Mouse (Mus musculus): ENCODE results near the gene Oard1. TPM values are rescaled to one million over a fixed set of nuclear protein-coding genes. Genes with fewer than 3 reads are reported as not detected.

The Oard1 gene
- total and polyA plus RNA-seq, 3 experiments: 30.6 to 59.4 (median 32.6) TPM

- Histone ChIP-seq H3K27me3 (replicated peaks) (no peaks in the 10 kb centered on the region), H3K36me3 (replicated peaks in 1 of 2; ENCODE audit: control insufficient read depth in 1 of 2, insufficient read depth in 1 of 2, low read length in 1 of 2) (peaks cover 0 to 3% of the 10 kb centered on the region in 2 experiments), H3K4me1 (ENCODE audit: control insufficient read depth in 1 of 2, insufficient read depth in 2 of 2) (peaks cover 0 to 38% of the 10 kb centered on the region in 2 experiments; a peak in 3 of 4 replicates), H3K4me3 (replicated peaks in 1 of 3; ENCODE audit: low read depth in 2 of 3, low read length in 2 of 3, poor library complexity in 1 of 3) (no peak overlapping the region), H3K27ac (ENCODE audit: insufficient read depth, low read depth) (no peak overlapping the region), H3K4me2 (ENCODE audit: insufficient read depth, low read depth, poor library complexity, severe bottlenecking) (no peak overlapping the region), H3K9me3 (replicated peaks; ENCODE audit: low read length) (no peaks in the 10 kb centered on the region), H3K9ac (ENCODE audit: insufficient read depth, low read depth) (no peak overlapping the region), H3K79me2 (replicated peaks; ENCODE audit: control insufficient read depth, extremely low read depth, insufficient read depth, poor library complexity, severe bottlenecking) (no peaks in the 10 kb centered on the region)
- dilution Hi-C loops (cut with MboI; ENCODE audit: extremely low pct_ligation_motif_present, extremely low pct_unique_long_range_greater_than_20kb, low sequenced_read_pairs) (no loop called here), in situ Hi-C loops (cut with MboI; ENCODE audit: low pct_ligation_motif_present, low pct_unique_long_range_greater_than_20kb, low sequenced_read_pairs) (no loop called here)
- no peak for TF ChIP-seq USF1 (IDR thresholded peaks at IDR 0.05; ENCODE audit: low read depth, low read length)
- TF ChIP-seq ZNF384 (IDR thresholded peaks at IDR 0.05; ENCODE audit: low read depth, low read length): peak; percentile 62
- no peak for DNase-seq (ENCODE audit: extremely low read depth)
Observed at GRCm38 (mm10) chr17:48427852-48428530, 18.2 kb downstream of the Oard1 start.

GRCm38 (mm10) chr17:48430394-48430793, 20.6 kb downstream of the Oard1 start:
- H3K4me1 ChIP-seq (ENCODE audit: control insufficient read depth in 1 of 2, insufficient read depth in 2 of 2): peaks cover 0 to 34% of the 10 kb centered on the region in 2 experiments; a peak in 2 of 4 replicates
- DNase-seq (ENCODE audit: extremely low read depth): no peak
- dilution Hi-C loops (cut with MboI; ENCODE audit: extremely low pct_ligation_motif_present, extremely low pct_unique_long_range_greater_than_20kb, low sequenced_read_pairs) (no loop called here), in situ Hi-C loops (cut with MboI; ENCODE audit: low pct_ligation_motif_present, low pct_unique_long_range_greater_than_20kb, low sequenced_read_pairs) (no loop called here)
- no peaks in the 10 kb centered on the region for H3K9me3 ChIP-seq (replicated peaks; ENCODE audit: low read length)
- TF ChIP-seq MAZ (IDR thresholded peaks at IDR 0.05; ENCODE audit: low read depth, low read length) (no peak), RAD21 (IDR thresholded peaks at IDR 0.05; ENCODE audit: low read depth, low read length) (no peak), UBTF (IDR thresholded peaks at IDR 0.05; ENCODE audit: low read depth, low read length) (no peak), GABPA (IDR thresholded peaks at IDR 0.05; ENCODE audit: insufficient replicate concordance, low read depth, low read length) (no peak), POLR2AphosphoS2 (IDR thresholded peaks at IDR 0.05; ENCODE audit: low read depth, low read length) (no peak), BHLHE40 (IDR thresholded peaks at IDR 0.05; ENCODE audit: low read depth, low read length) (no peak), MXI1 (IDR thresholded peaks at IDR 0.05; ENCODE audit: low read depth, low read length) (no peak), KAT2A (IDR thresholded peaks at IDR 0.05; ENCODE audit: insufficient replicate concordance, low read length) (no peak), MAX (IDR thresholded peaks at IDR 0.05; ENCODE audit: low read length) (no peak), ELF1 (IDR thresholded peaks at IDR 0.05; ENCODE audit: low read depth, low read length) (no peak), CHD1 (IDR thresholded peaks at IDR 0.05; ENCODE audit: low read depth, low read length) (no peak), MAFK (IDR thresholded peaks at IDR 0.05; ENCODE audit: insufficient replicate concordance, low read length) (no peak), MEF2A (IDR thresholded peaks at IDR 0.05; ENCODE audit: borderline replicate concordance, low read depth, low read length) (no peak), TCF12 (IDR thresholded peaks at IDR 0.05; ENCODE audit: low read depth, low read length) (no peak), CHD2 (IDR thresholded peaks at IDR 0.05; ENCODE audit: low read length) (no peak), HCFC1 (IDR thresholded peaks at IDR 0.05; ENCODE audit: low read depth, low read length) (no peak)
- no peaks in the 10 kb centered on the region for H3K27me3 ChIP-seq (replicated peaks)
- no peak overlapping the region for H3K9ac ChIP-seq (ENCODE audit: insufficient read depth, low read depth)
- no peak overlapping the region for H3K4me2 ChIP-seq (ENCODE audit: insufficient read depth, low read depth, poor library complexity, severe bottlenecking)
- no peaks in the 10 kb centered on the region for H3K36me3 ChIP-seq (replicated peaks in 1 of 2; ENCODE audit: control insufficient read depth in 1 of 2, insufficient read depth in 1 of 2, low read length in 1 of 2)
- no peak overlapping the region for H3K27ac ChIP-seq (ENCODE audit: insufficient read depth, low read depth)
- no peaks in the 10 kb centered on the region for H3K79me2 ChIP-seq (replicated peaks; ENCODE audit: control insufficient read depth, extremely low read depth, insufficient read depth, poor library complexity, severe bottlenecking)
- H3K4me3 ChIP-seq (replicated peaks in 1 of 3; ENCODE audit: low read depth in 2 of 3, low read length in 2 of 3, poor library complexity in 1 of 3): no peak overlapping the region

Data from CH12.LX (cell line).